Mouse (Mus musculus): ENCODE measurements around the gene Zfp36l2. TPM values are rescaled to one million over a fixed set of nuclear protein-coding genes. Genes with fewer than 3 reads are reported as not detected.

Zfp36l2 gene
- total and polyA plus RNA-seq, 3 experiments: 8.9 to 24.2 (median 9.0) TPM

GRCm38 (mm10) chr17:84152206-84152975 is 35.4 kb downstream of the Zfp36l2 start:
- Histone ChIP-seq H3K9ac (ENCODE audit: insufficient read depth, low read depth) (no peak overlapping the region), H3K9me3 (replicated peaks; ENCODE audit: low read length) (no peaks in the 10 kb centered on the region), H3K79me2 (replicated peaks; ENCODE audit: control insufficient read depth, extremely low read depth, insufficient read depth, poor library complexity, severe bottlenecking) (no peaks in the 10 kb centered on the region), H3K4me1 (ENCODE audit: control insufficient read depth in 1 of 2, insufficient read depth in 2 of 2) (peaks cover 14 to 39% of the 10 kb centered on the region in 2 experiments), H3K4me3 (replicated peaks in 1 of 3; ENCODE audit: low read depth in 2 of 3, low read length in 2 of 3, poor library complexity in 1 of 3) (no peak overlapping the region), H3K4me2 (ENCODE audit: insufficient read depth, low read depth, poor library complexity, severe bottlenecking) (no peak overlapping the region), H3K27ac (ENCODE audit: insufficient read depth, low read depth) (no peak overlapping the region), H3K27me3 (replicated peaks) (peaks cover 3% of the 10 kb centered on the region), H3K36me3 (replicated peaks in 1 of 2; ENCODE audit: control insufficient read depth in 1 of 2, insufficient read depth in 1 of 2, low read length in 1 of 2) (no peaks in the 10 kb centered on the region)
- TF ChIP-seq UBTF (IDR thresholded peaks at IDR 0.05; ENCODE audit: low read depth, low read length) (no peak), GABPA (IDR thresholded peaks at IDR 0.05; ENCODE audit: insufficient replicate concordance, low read depth, low read length) (no peak), ZNF384 (IDR thresholded peaks at IDR 0.05; ENCODE audit: low read depth, low read length) (no peak), JUN (IDR thresholded peaks at IDR 0.05; ENCODE audit: insufficient read depth, low read depth, low read length) (no peak), IRF4 (IDR thresholded peaks at IDR 0.05; ENCODE audit: low read depth, low read length) (no peak), PAX5 (IDR thresholded peaks at IDR 0.05; ENCODE audit: low read length) (no peak), ZC3H11A (IDR thresholded peaks at IDR 0.05; ENCODE audit: low read depth, low read length) (no peak), BHLHE40 (IDR thresholded peaks at IDR 0.05; ENCODE audit: low read depth, low read length) (no peak), ZKSCAN1 (IDR thresholded peaks at IDR 0.05; ENCODE audit: borderline replicate concordance, low read depth, low read length) (no peak)
- dilution Hi-C loops (cut with MboI; ENCODE audit: extremely low pct_ligation_motif_present, extremely low pct_unique_long_range_greater_than_20kb, low sequenced_read_pairs) (no loop called here), in situ Hi-C loops (cut with MboI; ENCODE audit: low pct_ligation_motif_present, low pct_unique_long_range_greater_than_20kb, low sequenced_read_pairs) (no loop called here)
- DNase-seq (ENCODE audit: extremely low read depth): no peak

GRCm38 (mm10) chr17:84151306-84151705 is 36.4 kb downstream of the Zfp36l2 start:
- TF ChIP-seq USF1 (IDR thresholded peaks at IDR 0.05; ENCODE audit: low read depth, low read length) (no peak), BHLHE40 (IDR thresholded peaks at IDR 0.05; ENCODE audit: low read depth, low read length) (peak; percentile 74), IRF4 (IDR thresholded peaks at IDR 0.05; ENCODE audit: low read depth, low read length) (peak; percentile 86), MAX (IDR thresholded peaks at IDR 0.05; ENCODE audit: low read length) (no peak), RCOR1 (conservative IDR thresholded peaks at IDR 0.05; ENCODE audit: low read depth, low read length) (no peak), NRF1 (IDR thresholded peaks at IDR 0.05; ENCODE audit: low read depth, low read length) (no peak), JUND (conservative IDR thresholded peaks at IDR 0.05; ENCODE audit: low read depth, low read length) (peak; percentile 17; the same call in 1 of the 2 replicates), CHD2 (IDR thresholded peaks at IDR 0.05; ENCODE audit: low read length) (no peak), MEF2A (IDR thresholded peaks at IDR 0.05; ENCODE audit: borderline replicate concordance, low read depth, low read length) (0 out of 2 replicates have a peak, but pooled peaks have one; percentile 12), EP300 (IDR thresholded peaks at IDR 0.05; ENCODE audit: low read length) (peak; percentile 60), ETS1 (conservative IDR thresholded peaks at IDR 0.05; ENCODE audit: low read depth, low read length) (peak; percentile 39)
- H3K4me3 ChIP-seq (replicated peaks in 1 of 3; ENCODE audit: low read depth in 2 of 3, low read length in 2 of 3, poor library complexity in 1 of 3): no peak overlapping the region
- peaks cover 3% of the 10 kb centered on the region for H3K27me3 ChIP-seq (replicated peaks)
- no peaks in the 10 kb centered on the region for H3K9me3 ChIP-seq (replicated peaks; ENCODE audit: low read length)
- DNase-seq (ENCODE audit: extremely low read depth): peak; percentile 48
- H3K4me1 ChIP-seq (ENCODE audit: control insufficient read depth in 1 of 2, insufficient read depth in 2 of 2): peaks cover 18 to 50% of the 10 kb centered on the region in 2 experiments
- no peaks in the 10 kb centered on the region for H3K36me3 ChIP-seq (replicated peaks in 1 of 2; ENCODE audit: control insufficient read depth in 1 of 2, insufficient read depth in 1 of 2, low read length in 1 of 2)
- H3K4me2 ChIP-seq (ENCODE audit: insufficient read depth, low read depth, poor library complexity, severe bottlenecking): no peak overlapping the region
- dilution Hi-C loops (cut with MboI; ENCODE audit: extremely low pct_ligation_motif_present, extremely low pct_unique_long_range_greater_than_20kb, low sequenced_read_pairs) (no loop called here), in situ Hi-C loops (cut with MboI; ENCODE audit: low pct_ligation_motif_present, low pct_unique_long_range_greater_than_20kb, low sequenced_read_pairs) (no loop called here)
- H3K9ac ChIP-seq (ENCODE audit: insufficient read depth, low read depth): no peak overlapping the region
- no peaks in the 10 kb centered on the region for H3K79me2 ChIP-seq (replicated peaks; ENCODE audit: control insufficient read depth, extremely low read depth, insufficient read depth, poor library complexity, severe bottlenecking)
- no peak overlapping the region for H3K27ac ChIP-seq (ENCODE audit: insufficient read depth, low read depth)
